Mouse (Mus musculus): ENCODE data around the gene Hfe. TPM values are rescaled to one million over a fixed set of nuclear protein-coding genes. Genes with fewer than 3 reads are reported as not detected.

Hfe gene
- polyA plus RNA-seq, 1 experiment from 2014 or later = 3.5 TPM

DNA sequence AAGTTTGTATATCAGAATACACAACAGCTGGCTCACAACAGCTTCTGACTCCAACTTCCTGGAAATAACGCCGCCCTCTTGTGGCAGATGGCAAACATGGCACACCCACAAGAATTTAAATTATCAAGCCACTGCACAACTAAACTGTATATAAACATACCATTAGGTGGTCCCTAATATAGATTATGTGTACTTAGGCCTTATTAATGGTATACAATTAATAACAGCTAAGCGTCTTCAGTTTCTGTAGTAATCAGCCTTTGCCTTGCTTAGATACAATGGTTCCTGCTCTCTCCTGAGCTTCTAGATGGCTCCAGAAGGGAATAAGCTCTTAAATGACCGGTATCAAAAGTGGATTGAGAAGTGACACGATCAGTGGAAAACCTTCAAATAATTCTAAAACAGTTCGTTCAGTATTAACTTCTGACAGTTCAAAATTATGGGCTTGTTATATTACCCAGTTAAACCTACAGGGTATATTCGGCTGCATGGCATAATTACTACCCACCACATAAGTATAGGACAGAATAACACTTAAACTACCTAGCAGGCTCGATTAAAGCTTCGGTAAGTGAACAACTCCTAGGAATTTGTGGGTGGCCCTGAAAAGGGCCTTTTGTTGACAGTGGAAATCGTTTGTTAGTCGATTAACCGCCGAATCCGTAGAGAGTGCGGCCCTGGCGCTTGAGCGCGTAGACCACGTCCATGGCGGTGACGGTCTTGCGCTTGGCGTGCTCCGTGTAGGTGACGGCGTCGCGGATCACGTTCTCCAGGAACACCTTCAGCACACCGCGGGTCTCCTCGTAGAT lies 13.0 kb downstream of the Hfe start:
- under 1% methylated on average over 23 of the region's 32 CpGs for WGBS
- Histone ChIP-seq H3K4me2 (ENCODE audit: low read length) (peak overlapping the region; percentile 79), H3K9me3 (replicated peaks; ENCODE audit: control insufficient read depth, low read length) (no peaks in the 10 kb centered on the region), H3K27ac (ENCODE audit: low read depth, low read length) (peak overlapping the region; percentile 90), H3K27me3 (replicated peaks; ENCODE audit: control insufficient read depth, insufficient read depth, low read length) (no peaks in the 10 kb centered on the region), H3K4me3 (ENCODE audit: low read depth, low read length) (peak overlapping the region; percentile 45), H3K9ac (ENCODE audit: low read length) (peak overlapping the region; percentile 68), H3K4me1 (ENCODE audit: control insufficient read depth, insufficient read depth, low read length) (0 out of 2 replicates have a peak, but pooled peaks cover 6% of the 10 kb centered on the region), H3K36me3 (ENCODE audit: control insufficient read depth, insufficient read depth, low read length) (no peaks in the 10 kb centered on the region)
- DNase-seq (ENCODE audit: low spot score) (peak; percentile 82), ATAC-seq (peak; percentile 79)

DNA sequence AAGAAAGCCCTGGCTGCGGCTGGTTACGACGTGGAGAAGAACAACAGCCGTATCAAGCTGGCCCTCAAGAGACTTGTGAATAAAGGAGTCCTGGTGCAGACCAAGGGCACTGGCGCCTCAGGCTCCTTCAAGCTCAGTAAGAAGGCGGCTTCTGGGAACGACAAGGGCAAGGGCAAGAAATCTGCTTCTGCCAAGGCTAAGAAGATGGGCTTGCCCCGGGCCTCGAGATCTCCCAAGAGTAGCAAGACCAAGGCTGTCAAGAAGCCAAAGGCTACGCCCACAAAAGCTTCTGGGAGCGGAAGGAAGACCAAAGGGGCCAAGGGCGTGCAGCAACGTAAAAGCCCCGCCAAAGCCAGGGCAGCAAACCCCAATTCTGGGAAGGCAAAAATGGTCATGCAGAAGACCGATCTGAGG lies 14.6 kb downstream of the Hfe start:
- H3K36me3 ChIP-seq (ENCODE audit: control insufficient read depth, insufficient read depth, low read length) = no peaks in the 10 kb centered on the region
- H3K4me2 ChIP-seq (ENCODE audit: low read length) = no peak overlapping the region
- H3K9ac ChIP-seq (ENCODE audit: low read length) = no peak overlapping the region
- no peaks in the 10 kb centered on the region for H3K27me3 ChIP-seq (replicated peaks; ENCODE audit: control insufficient read depth, insufficient read depth, low read length)
- H3K9me3 ChIP-seq (replicated peaks; ENCODE audit: control insufficient read depth, low read length) = no peaks in the 10 kb centered on the region
- 74% methylated on average over 15 of the region's 15 CpGs for WGBS
- ATAC-seq (no peak), DNase-seq (ENCODE audit: low spot score) (no peak)
- 0 out of 2 replicates have a peak, but pooled peaks cover 6% of the 10 kb centered on the region for H3K4me1 ChIP-seq (ENCODE audit: control insufficient read depth, insufficient read depth, low read length)
- H3K27ac ChIP-seq (ENCODE audit: low read depth, low read length) = no peak overlapping the region
- no peak overlapping the region for H3K4me3 ChIP-seq (ENCODE audit: low read depth, low read length)

DNA sequence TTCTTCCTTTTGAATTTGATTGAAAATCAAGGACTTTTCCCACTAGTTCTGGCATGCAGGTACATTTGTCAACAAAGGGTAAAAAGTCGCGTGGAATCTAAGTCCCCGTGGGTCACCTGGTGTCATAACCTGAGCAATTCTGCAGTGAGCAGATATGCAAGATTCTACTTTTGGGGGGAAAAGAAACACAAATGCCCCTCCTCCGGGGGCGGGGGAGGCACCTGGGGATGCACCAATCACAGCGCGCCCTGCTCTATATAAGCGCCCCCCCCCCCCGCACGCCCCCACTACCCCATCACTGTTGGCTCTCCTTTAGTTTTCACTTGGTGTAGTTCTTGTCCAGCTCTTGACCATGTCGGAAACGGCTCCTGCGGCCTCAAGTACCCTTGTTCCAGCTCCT lies 15.1 kb downstream of the Hfe start, which contains the start of gene Hist1h1t:
Gene Hist1h1t, plus strand, starts transcription at position 301 of the 400 bp plus-strand sequence.
- Histone ChIP-seq H3K27me3 (replicated peaks; ENCODE audit: control insufficient read depth, insufficient read depth, low read length) (no peaks in the 10 kb centered on the region), H3K4me1 (ENCODE audit: control insufficient read depth, insufficient read depth, low read length) (0 out of 2 replicates have a peak, but pooled peaks cover 6% of the 10 kb centered on the region), H3K27ac (ENCODE audit: low read depth, low read length) (no peak within 1 kb of the TSS), H3K36me3 (ENCODE audit: control insufficient read depth, insufficient read depth, low read length) (no peaks in the 10 kb centered on the region), H3K4me2 (ENCODE audit: low read length) (no peak within 1 kb of the TSS), H3K9ac (ENCODE audit: low read length) (no peak within 1 kb of the TSS), H3K9me3 (replicated peaks; ENCODE audit: control insufficient read depth, low read length) (no peaks in the 10 kb centered on the region), H3K4me3 (ENCODE audit: low read depth, low read length) (no peak within 1 kb of the TSS)
- no peak for ATAC-seq
- no peak for DNase-seq (ENCODE audit: low spot score)
- 64% methylated on average over 13 of the region's 13 CpGs for WGBS

DNA sequence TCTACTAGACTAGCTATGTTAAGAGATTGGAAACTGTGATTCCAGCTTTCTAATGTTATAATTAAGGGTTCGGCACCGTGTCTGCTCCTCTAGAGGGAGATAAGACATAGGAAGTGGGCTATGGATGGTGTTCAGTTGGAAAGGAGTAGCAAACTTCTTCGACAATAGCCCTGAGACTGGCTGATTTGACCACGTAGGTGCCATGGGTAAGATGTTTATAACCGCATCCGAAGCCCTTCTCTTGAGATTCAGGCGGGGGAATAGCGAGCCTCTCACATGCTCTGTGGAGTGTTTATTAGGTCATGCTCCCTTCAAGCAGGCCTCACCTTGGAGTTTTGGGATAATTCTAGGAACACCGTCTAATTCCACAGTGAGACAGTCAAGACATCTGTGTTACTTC lies 15.7 kb downstream of the Hfe start:
- no peaks in the 10 kb centered on the region for H3K27me3 ChIP-seq (replicated peaks; ENCODE audit: control insufficient read depth, insufficient read depth, low read length)
- no peak for ATAC-seq
- no peak for DNase-seq (ENCODE audit: low spot score)
- no peak overlapping the region for H3K4me2 ChIP-seq (ENCODE audit: low read length)
- no peak overlapping the region for H3K4me3 ChIP-seq (ENCODE audit: low read depth, low read length)
- 0 out of 2 replicates have a peak, but pooled peaks cover 6% of the 10 kb centered on the region for H3K4me1 ChIP-seq (ENCODE audit: control insufficient read depth, insufficient read depth, low read length)
- 93% methylated on average over 9 of the region's 9 CpGs for WGBS
- no peak overlapping the region for H3K27ac ChIP-seq (ENCODE audit: low read depth, low read length)
- no peak overlapping the region for H3K9ac ChIP-seq (ENCODE audit: low read length)
- no peaks in the 10 kb centered on the region for H3K36me3 ChIP-seq (ENCODE audit: control insufficient read depth, insufficient read depth, low read length)
- H3K9me3 ChIP-seq (replicated peaks; ENCODE audit: control insufficient read depth, low read length) = no peaks in the 10 kb centered on the region

GRCm38 (mm10) chr13:23693856-23694440 lies 16.7 kb downstream of the Hfe start:
- Histone ChIP-seq H3K4me2 (ENCODE audit: low read length) (no peak overlapping the region), H3K4me1 (ENCODE audit: control insufficient read depth, insufficient read depth, low read length) (0 out of 2 replicates have a peak, but pooled peaks cover 5% of the 10 kb centered on the region), H3K27me3 (replicated peaks; ENCODE audit: control insufficient read depth, insufficient read depth, low read length) (no peaks in the 10 kb centered on the region), H3K9ac (ENCODE audit: low read length) (no peak overlapping the region), H3K9me3 (replicated peaks; ENCODE audit: control insufficient read depth, low read length) (no peaks in the 10 kb centered on the region), H3K36me3 (ENCODE audit: control insufficient read depth, insufficient read depth, low read length) (no peaks in the 10 kb centered on the region), H3K4me3 (ENCODE audit: low read depth, low read length) (no peak overlapping the region), H3K27ac (ENCODE audit: low read depth, low read length) (no peak overlapping the region)
- WGBS = 86% methylated on average over 6 of the region's 6 CpGs
- ATAC-seq (no peak), DNase-seq (ENCODE audit: low spot score) (no peak)

- Histone ChIP-seq H3K4me3 (ENCODE audit: low read depth, low read length) (no peak overlapping the region), H3K27me3 (replicated peaks; ENCODE audit: control insufficient read depth, insufficient read depth, low read length) (no peaks in the 10 kb centered on the region), H3K4me1 (ENCODE audit: control insufficient read depth, insufficient read depth, low read length) (peaks cover 6% of the 10 kb centered on the region; the same call in 1 of the 2 replicates), H3K27ac (ENCODE audit: low read depth, low read length) (no peak overlapping the region), H3K36me3 (ENCODE audit: control insufficient read depth, insufficient read depth, low read length) (no peaks in the 10 kb centered on the region), H3K4me2 (ENCODE audit: low read length) (no peak overlapping the region), H3K9ac (ENCODE audit: low read length) (no peak overlapping the region), H3K9me3 (replicated peaks; ENCODE audit: control insufficient read depth, low read length) (no peaks in the 10 kb centered on the region)
- ATAC-seq (no peak), DNase-seq (ENCODE audit: low spot score) (no peak)
- WGBS = 84% methylated on average over 2 of the region's 2 CpGs
Measured at GRCm38 (mm10) chr13:23689459-23689858, 21.2 kb downstream of the Hfe start.

DNA sequence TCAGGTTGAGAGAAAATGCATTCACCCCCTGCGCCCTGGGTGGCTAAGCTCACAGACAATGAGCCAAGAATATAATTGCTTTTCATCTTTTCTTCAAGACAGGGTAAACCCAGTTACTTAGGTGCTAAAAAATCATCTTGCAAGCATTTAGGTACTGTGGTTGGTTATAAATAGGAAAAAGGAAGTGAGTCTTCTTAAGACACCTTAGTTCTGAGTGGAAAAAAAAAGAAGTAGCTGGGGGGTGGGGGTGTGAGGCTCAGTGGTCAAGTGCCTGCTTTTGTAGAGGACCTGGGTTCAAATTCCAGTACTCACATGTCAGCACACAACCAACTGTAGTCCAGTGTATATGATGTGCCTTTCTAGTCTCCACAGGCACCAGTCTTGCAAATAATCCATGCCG lies 21.7 kb downstream of the Hfe start:
- no peaks in the 10 kb centered on the region for H3K9me3 ChIP-seq (replicated peaks; ENCODE audit: control insufficient read depth, low read length)
- H3K27ac ChIP-seq (ENCODE audit: low read depth, low read length) = no peak overlapping the region
- ATAC-seq (no peak), DNase-seq (ENCODE audit: low spot score) (no peak)
- H3K9ac ChIP-seq (ENCODE audit: low read length) = no peak overlapping the region
- H3K4me2 ChIP-seq (ENCODE audit: low read length) = no peak overlapping the region
- peaks cover 6% of the 10 kb centered on the region; the same call in 1 of the 2 replicates for H3K4me1 ChIP-seq (ENCODE audit: control insufficient read depth, insufficient read depth, low read length)
- no peak overlapping the region for H3K4me3 ChIP-seq (ENCODE audit: low read depth, low read length)
- 83% methylated on average over 2 of the region's 2 CpGs for WGBS
- no peaks in the 10 kb centered on the region for H3K36me3 ChIP-seq (ENCODE audit: control insufficient read depth, insufficient read depth, low read length)
- H3K27me3 ChIP-seq (replicated peaks; ENCODE audit: control insufficient read depth, insufficient read depth, low read length) = no peaks in the 10 kb centered on the region

DNA sequence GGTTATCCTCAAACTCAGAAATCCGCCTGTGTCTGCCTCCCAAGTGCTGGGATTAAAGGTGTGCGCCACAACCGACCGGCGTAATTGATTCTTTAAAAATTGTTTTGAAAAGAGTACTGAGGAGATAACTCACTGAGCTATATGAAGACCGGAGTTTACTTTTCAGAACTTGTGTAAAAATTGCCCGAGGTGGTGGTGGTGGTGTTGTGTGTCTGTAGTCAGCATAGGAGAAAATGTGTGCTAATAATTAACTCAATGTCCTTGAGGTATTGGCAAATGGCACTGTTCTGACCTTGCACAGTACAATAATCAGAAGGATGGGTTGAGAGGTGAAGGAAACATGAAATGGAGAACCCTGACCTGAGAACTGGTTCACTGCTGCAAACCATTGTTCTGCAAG lies 22.7 kb downstream of the Hfe start:
- DNase-seq (ENCODE audit: low spot score) = no peak
- WGBS = 95% methylated on average over 7 of the region's 7 CpGs

GRCm38 (mm10) chr13:23687181-23687580 lies 23.5 kb downstream of the Hfe start:
- no peak for DNase-seq (ENCODE audit: low spot score)
- H3K36me3 ChIP-seq (ENCODE audit: control insufficient read depth, insufficient read depth, low read length) = no peaks in the 10 kb centered on the region
- no peaks in the 10 kb centered on the region for H3K9me3 ChIP-seq (replicated peaks; ENCODE audit: control insufficient read depth, low read length)
- H3K4me2 ChIP-seq (ENCODE audit: low read length) = no peak overlapping the region
- WGBS = 74% methylated on average over 4 of the region's 4 CpGs
- ATAC-seq = no peak
- H3K27ac ChIP-seq (ENCODE audit: low read depth, low read length) = no peak overlapping the region
- H3K9ac ChIP-seq (ENCODE audit: low read length) = no peak overlapping the region
- H3K4me1 ChIP-seq (ENCODE audit: control insufficient read depth, insufficient read depth, low read length) = peaks cover 11% of the 10 kb centered on the region; the same call in 1 of the 2 replicates
- no peak overlapping the region for H3K4me3 ChIP-seq (ENCODE audit: low read depth, low read length)
- no peaks in the 10 kb centered on the region for H3K27me3 ChIP-seq (replicated peaks; ENCODE audit: control insufficient read depth, insufficient read depth, low read length)

More for the DNA sequence above, 22.7 kb downstream of the Hfe start:
- no peak overlapping the region for H3K27ac ChIP-seq (ENCODE audit: low read depth, low read length)
- H3K4me2 ChIP-seq (ENCODE audit: low read length) = no peak overlapping the region
- peaks cover 8% of the 10 kb centered on the region; the same call in 1 of the 2 replicates for H3K4me1 ChIP-seq (ENCODE audit: control insufficient read depth, insufficient read depth, low read length)
- H3K9ac ChIP-seq (ENCODE audit: low read length) = no peak overlapping the region
- no peaks in the 10 kb centered on the region for H3K36me3 ChIP-seq (ENCODE audit: control insufficient read depth, insufficient read depth, low read length)
- no peak overlapping the region for H3K4me3 ChIP-seq (ENCODE audit: low read depth, low read length)
- no peaks in the 10 kb centered on the region for H3K9me3 ChIP-seq (replicated peaks; ENCODE audit: control insufficient read depth, low read length)
- H3K27me3 ChIP-seq (replicated peaks; ENCODE audit: control insufficient read depth, insufficient read depth, low read length) = no peaks in the 10 kb centered on the region
- ATAC-seq = no peak

Data from forebrain, embryonic 14.5 days (tissue).